Mouse (Mus musculus): ENCODE data around the gene Cers1. TPM values are rescaled to one million over a fixed set of nuclear protein-coding genes. Genes with fewer than 3 reads are reported as not detected.

Cers1 gene
- polyA plus RNA-seq, 1 experiment from 2014 or later = 35.8 TPM

GRCm38 (mm10) chr8:70356111-70356510 lies 40.5 kb downstream of the Cers1 start:
- Histone ChIP-seq H3K9me3 (ENCODE audit: control insufficient read depth, low read length) (no peaks in the 10 kb centered on the region), H3K27me3 (replicated peaks; ENCODE audit: control insufficient read depth, insufficient read depth, low read length) (no peaks in the 10 kb centered on the region), H3K36me3 (ENCODE audit: control insufficient read depth, insufficient read depth) (no peaks in the 10 kb centered on the region), H3K9ac (replicated peaks; ENCODE audit: low read depth, low read length) (no peak overlapping the region), H3K27ac (ENCODE audit: low read length) (no peak overlapping the region), H3K4me3 (replicated peaks; ENCODE audit: low read length) (no peak overlapping the region), H3K4me2 (ENCODE audit: low read length) (no peak overlapping the region), H3K4me1 (replicated peaks; ENCODE audit: control insufficient read depth, insufficient read depth, low read length) (peaks cover 19% of the 10 kb centered on the region)
- whole genome bisulfite sequencing = 85% methylated on average over 1 of the region's 1 CpGs
- no peak for ATAC-seq

- H3K4me2 ChIP-seq (ENCODE audit: low read length) = no peak overlapping the region
- H3K4me3 ChIP-seq (replicated peaks; ENCODE audit: low read length) = no peak overlapping the region
- no peaks in the 10 kb centered on the region for H3K27me3 ChIP-seq (replicated peaks; ENCODE audit: control insufficient read depth, insufficient read depth, low read length)
- no peak overlapping the region for H3K9ac ChIP-seq (replicated peaks; ENCODE audit: low read depth, low read length)
- no peaks in the 10 kb centered on the region for H3K4me1 ChIP-seq (replicated peaks; ENCODE audit: control insufficient read depth, insufficient read depth, low read length)
- ATAC-seq = no peak
- H3K9me3 ChIP-seq (ENCODE audit: control insufficient read depth, low read length) = no peaks in the 10 kb centered on the region
- no peaks in the 10 kb centered on the region for H3K36me3 ChIP-seq (ENCODE audit: control insufficient read depth, insufficient read depth)
- no peak overlapping the region for H3K27ac ChIP-seq (ENCODE audit: low read length)
- 21% methylated on average over 3 of the region's 3 CpGs for WGBS
Observed at GRCm38 (mm10) chr8:70359411-70359810, 43.8 kb downstream of the Cers1 start.

- H3K9ac ChIP-seq (replicated peaks; ENCODE audit: low read depth, low read length) = no peak overlapping the region
- H3K27ac ChIP-seq (ENCODE audit: low read length) = no peak overlapping the region
- H3K36me3 ChIP-seq (ENCODE audit: control insufficient read depth, insufficient read depth) = no peaks in the 10 kb centered on the region
- H3K4me3 ChIP-seq (replicated peaks; ENCODE audit: low read length) = no peak overlapping the region
- 59% methylated on average over 4 of the region's 4 CpGs for WGBS
- no peaks in the 10 kb centered on the region for H3K27me3 ChIP-seq (replicated peaks; ENCODE audit: control insufficient read depth, insufficient read depth, low read length)
- H3K9me3 ChIP-seq (ENCODE audit: control insufficient read depth, low read length) = no peaks in the 10 kb centered on the region
- H3K4me1 ChIP-seq (replicated peaks; ENCODE audit: control insufficient read depth, insufficient read depth, low read length) = no peaks in the 10 kb centered on the region
- H3K4me2 ChIP-seq (ENCODE audit: low read length) = no peak overlapping the region
- ATAC-seq = no peak
Observed at GRCm38 (mm10) chr8:70360769-70361168, 45.2 kb downstream of the Cers1 start.

GRCm38 (mm10) chr8:70361484-70362032 lies 46.0 kb downstream of the Cers1 start:
- ATAC-seq = no peak
- no peaks in the 10 kb centered on the region for H3K9me3 ChIP-seq (ENCODE audit: control insufficient read depth, low read length)
- no peaks in the 10 kb centered on the region for H3K4me1 ChIP-seq (replicated peaks; ENCODE audit: control insufficient read depth, insufficient read depth, low read length)
- H3K9ac ChIP-seq (replicated peaks; ENCODE audit: low read depth, low read length) = no peak overlapping the region
- no peaks in the 10 kb centered on the region for H3K27me3 ChIP-seq (replicated peaks; ENCODE audit: control insufficient read depth, insufficient read depth, low read length)
- no peaks in the 10 kb centered on the region for H3K36me3 ChIP-seq (ENCODE audit: control insufficient read depth, insufficient read depth)
- 75% methylated on average over 10 of the region's 10 CpGs for WGBS
- H3K27ac ChIP-seq (ENCODE audit: low read length) = no peak overlapping the region
- H3K4me3 ChIP-seq (replicated peaks; ENCODE audit: low read length) = no peak overlapping the region
- no peak overlapping the region for H3K4me2 ChIP-seq (ENCODE audit: low read length)

- no peak overlapping the region for H3K9ac ChIP-seq (replicated peaks; ENCODE audit: low read depth, low read length)
- H3K27ac ChIP-seq (ENCODE audit: low read length) = no peak overlapping the region
- H3K9me3 ChIP-seq (ENCODE audit: control insufficient read depth, low read length) = no peaks in the 10 kb centered on the region
- ATAC-seq = no peak
- no peak overlapping the region for H3K4me2 ChIP-seq (ENCODE audit: low read length)
- no peaks in the 10 kb centered on the region for H3K4me1 ChIP-seq (replicated peaks; ENCODE audit: control insufficient read depth, insufficient read depth, low read length)
- no peaks in the 10 kb centered on the region for H3K27me3 ChIP-seq (replicated peaks; ENCODE audit: control insufficient read depth, insufficient read depth, low read length)
- H3K36me3 ChIP-seq (ENCODE audit: control insufficient read depth, insufficient read depth) = no peaks in the 10 kb centered on the region
- WGBS = 23% methylated on average over 5 of the region's 5 CpGs
- no peak overlapping the region for H3K4me3 ChIP-seq (replicated peaks; ENCODE audit: low read length)
Observed at GRCm38 (mm10) chr8:70364066-70364465, 48.5 kb downstream of the Cers1 start.

- 68% methylated on average over 5 of the region's 5 CpGs for WGBS
Observed at GRCm38 (mm10) chr8:70366588-70366987, 51.0 kb downstream of the Cers1 start.

GRCm38 (mm10) chr8:70370476-70370875 lies 54.9 kb downstream of the Cers1 start:
- Histone ChIP-seq H3K4me2 (ENCODE audit: low read length) (no peak overlapping the region), H3K27ac (ENCODE audit: low read length) (no peak overlapping the region), H3K9ac (replicated peaks; ENCODE audit: low read depth, low read length) (no peak overlapping the region), H3K9me3 (ENCODE audit: control insufficient read depth, low read length) (no peaks in the 10 kb centered on the region), H3K4me1 (replicated peaks; ENCODE audit: control insufficient read depth, insufficient read depth, low read length) (peaks cover 11% of the 10 kb centered on the region), H3K36me3 (ENCODE audit: control insufficient read depth, insufficient read depth) (no peaks in the 10 kb centered on the region), H3K27me3 (replicated peaks; ENCODE audit: control insufficient read depth, insufficient read depth, low read length) (peaks cover 42% of the 10 kb centered on the region), H3K4me3 (replicated peaks; ENCODE audit: low read length) (no peak overlapping the region)
- 76% methylated on average over 7 of the region's 7 CpGs for WGBS
- no peak for ATAC-seq

More at GRCm38 (mm10) chr8:70366588-70366987, 51.0 kb downstream of the Cers1 start:
- Histone ChIP-seq H3K4me1 (replicated peaks; ENCODE audit: control insufficient read depth, insufficient read depth, low read length) (no peaks in the 10 kb centered on the region), H3K27ac (ENCODE audit: low read length) (no peak overlapping the region), H3K27me3 (replicated peaks; ENCODE audit: control insufficient read depth, insufficient read depth, low read length) (peaks cover 3% of the 10 kb centered on the region), H3K4me3 (replicated peaks; ENCODE audit: low read length) (no peak overlapping the region), H3K9me3 (ENCODE audit: control insufficient read depth, low read length) (no peaks in the 10 kb centered on the region), H3K36me3 (ENCODE audit: control insufficient read depth, insufficient read depth) (no peaks in the 10 kb centered on the region), H3K9ac (replicated peaks; ENCODE audit: low read depth, low read length) (no peak overlapping the region), H3K4me2 (ENCODE audit: low read length) (no peak overlapping the region)
- no peak for ATAC-seq

GRCm38 (mm10) chr8:70371951-70372350 lies 56.4 kb downstream of the Cers1 start:
- Histone ChIP-seq H3K9ac (replicated peaks; ENCODE audit: low read depth, low read length) (no peak overlapping the region), H3K36me3 (ENCODE audit: control insufficient read depth, insufficient read depth) (no peaks in the 10 kb centered on the region), H3K27me3 (replicated peaks; ENCODE audit: control insufficient read depth, insufficient read depth, low read length) (peaks cover 57% of the 10 kb centered on the region), H3K4me1 (replicated peaks; ENCODE audit: control insufficient read depth, insufficient read depth, low read length) (peaks cover 13% of the 10 kb centered on the region), H3K9me3 (ENCODE audit: control insufficient read depth, low read length) (no peaks in the 10 kb centered on the region), H3K27ac (ENCODE audit: low read length) (no peak overlapping the region), H3K4me3 (replicated peaks; ENCODE audit: low read length) (no peak overlapping the region), H3K4me2 (ENCODE audit: low read length) (no peak overlapping the region)
- 31% methylated on average over 6 of the region's 6 CpGs for WGBS
- ATAC-seq = no peak

GRCm38 (mm10) chr8:70373397-70374317 lies 58.1 kb downstream of the Cers1 start, which contains the start of gene Comp:
Gene Comp, plus strand, starts transcription at chr8:70373558.
- no peak within 1 kb of the TSS for H3K9ac ChIP-seq (replicated peaks; ENCODE audit: low read depth, low read length)
- WGBS = 3% methylated on average over 47 of the region's 47 CpGs
- no peak for ATAC-seq

More at GRCm38 (mm10) chr8:70373397-70374317, 58.1 kb downstream of the Cers1 start, which contains the start of gene Comp:
- Histone ChIP-seq H3K4me1 (replicated peaks; ENCODE audit: control insufficient read depth, insufficient read depth, low read length) (peaks cover 13% of the 10 kb centered on the region), H3K4me3 (replicated peaks; ENCODE audit: low read length) (peak within 1 kb of the TSS; percentile 33), H3K27ac (ENCODE audit: low read length) (no peak within 1 kb of the TSS), H3K27me3 (replicated peaks; ENCODE audit: control insufficient read depth, insufficient read depth, low read length) (peaks cover 73% of the 10 kb centered on the region), H3K4me2 (ENCODE audit: low read length) (peak within 1 kb of the TSS; percentile 40), H3K9me3 (ENCODE audit: control insufficient read depth, low read length) (no peaks in the 10 kb centered on the region), H3K36me3 (ENCODE audit: control insufficient read depth, insufficient read depth) (no peaks in the 10 kb centered on the region)
